Mouse (Mus musculus) forebrain, embryonic 13.5 days (tissue): ENCODE measurements at regions not wholly inside any gene's neighbourhood (a gene's known extent, or its start where the extent isn't known, plus 50 kb on each side); places are given as distances from the start of the nearest gene placed in this dataset.

Source experiments
- ATAC-seq: fragments of 200-750 bp; cut with Nextera tagmentation; 2 replicates; pipeline ENCODE4 v1.8.0; 2017
- H3K27ac ChIP-seq: fragments of 300-500 bp; sonication (generic); 2 replicates; pipeline ENCODE4 v1.5.1; 2015; ENCODE audit warnings: inconsistent platforms, mild to moderate bottlenecking, moderate library complexity
- H3K27me3 ChIP-seq: fragments of 300-500 bp; sonication (generic); 2 replicates; pipeline ENCODE4 v1.6.1; 2015; ENCODE audit warnings: mild to moderate bottlenecking, inconsistent platforms
- H3K36me3 ChIP-seq: fragments of 300-500 bp; sonication (generic); 2 replicates; pipeline ENCODE4 v1.6.1; 2015; ENCODE audit warnings: mild to moderate bottlenecking, inconsistent platforms; ENCODE audit not compliant: poor library complexity, severe bottlenecking
- H3K4me1 ChIP-seq: fragments of 300-500 bp; sonication (generic); 2 replicates; pipeline ENCODE4 v1.6.1; 2015; ENCODE audit warnings: inconsistent platforms
- H3K4me2 ChIP-seq: fragments of 300-500 bp; sonication (generic); 2 replicates; pipeline ENCODE4 v1.6.1; 2015; ENCODE audit warnings: inconsistent platforms, mild to moderate bottlenecking, moderate library complexity
- H3K4me3 ChIP-seq: fragments of 300-500 bp; sonication (generic); 2 replicates; pipeline ENCODE4 v1.5.1; 2015; ENCODE audit warnings: mild to moderate bottlenecking, inconsistent platforms
- H3K9ac ChIP-seq: fragments of 300-500 bp; sonication (generic); 2 replicates; pipeline ENCODE4 v1.6.1; 2015; ENCODE audit warnings: mild to moderate bottlenecking, inconsistent platforms
- H3K9me3 ChIP-seq: fragments of 300-500 bp; sonication (generic); replicated peaks from 2 replicates; pipeline ENCODE4 v1.6.1; 2016; ENCODE audit warnings: inconsistent platforms
- WGBS: fragments of 180-500 bp; shearing (Covaris S2); methylation state at CpG from one replicate; pipeline ENCODE4 v1.1.7; 2015; 5-methylcytosine and 5-hydroxymethylcytosine counted together

DNA sequence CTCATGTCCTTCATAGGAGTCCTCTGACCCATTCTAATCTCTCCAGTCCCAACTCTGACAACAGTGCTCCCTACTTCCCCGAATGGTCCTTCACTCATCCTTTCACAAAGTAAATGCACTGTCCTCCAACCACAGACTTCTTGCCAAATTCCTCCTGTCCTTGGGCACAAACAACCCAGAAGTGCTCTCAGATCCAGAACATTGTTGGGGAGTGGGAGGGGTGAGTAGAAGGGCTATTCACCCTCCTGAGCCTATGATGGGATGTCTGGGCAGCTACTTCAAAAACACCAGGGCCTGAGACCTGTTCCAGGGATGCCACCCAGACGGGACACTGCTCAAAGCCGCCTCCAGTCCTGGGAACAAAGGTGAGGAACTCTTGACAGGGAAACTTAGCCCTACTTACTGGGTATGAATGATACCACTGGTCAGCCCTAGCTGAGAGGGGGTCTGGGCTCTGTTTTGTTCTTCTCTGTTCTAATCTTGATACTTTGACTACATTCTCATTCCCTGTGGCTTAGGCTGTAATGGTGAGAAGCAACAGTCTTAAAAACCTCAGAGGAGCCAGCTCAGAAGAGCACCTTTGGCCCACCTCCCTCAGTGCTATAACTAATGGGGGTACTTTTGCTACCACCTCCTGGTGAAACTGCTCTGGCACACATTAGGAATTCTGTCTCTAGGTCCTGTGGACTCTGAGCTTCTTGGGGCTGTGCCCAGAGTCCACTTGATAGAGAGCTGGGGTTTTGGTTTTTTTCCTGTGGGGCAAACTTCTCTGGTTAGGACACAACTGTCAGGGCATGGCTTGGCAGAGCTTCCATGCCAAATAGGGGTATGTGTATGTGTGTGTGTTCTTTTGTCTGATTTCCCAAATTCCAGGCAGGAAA is 143.2 kb downstream of the Zfp36l1 start:
- no peaks in the 10 kb centered on the region for H3K36me3 ChIP-seq
- peak; percentile 39 for ATAC-seq

DNA sequence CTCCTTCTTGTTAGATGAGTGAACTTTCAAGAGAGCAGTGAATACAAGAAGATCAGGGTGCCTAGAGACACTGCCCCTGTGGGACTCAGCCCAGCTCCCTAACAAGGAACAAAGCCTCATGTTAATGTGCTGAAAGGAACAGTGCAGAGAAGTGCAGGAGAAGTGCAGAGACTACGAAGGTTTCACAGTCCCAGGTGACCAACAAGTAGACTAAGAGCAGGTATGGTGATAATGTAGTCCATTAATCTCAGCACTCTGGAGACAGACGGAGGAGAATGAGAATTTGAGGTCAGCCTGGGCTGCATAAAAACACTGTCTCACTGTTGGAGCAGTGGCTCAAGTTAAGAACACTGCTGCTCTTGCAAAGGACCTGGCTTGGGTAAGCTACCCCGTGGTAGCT is 144.1 kb downstream of the Zfp36l1 start:
- 77% methylated on average over 3 of the region's 3 CpGs for WGBS
- H3K36me3 ChIP-seq: no peaks in the 10 kb centered on the region
- H3K9ac ChIP-seq: no peak overlapping the region
- no peak overlapping the region for H3K4me2 ChIP-seq
- H3K4me1 ChIP-seq: peaks cover 51% of the 10 kb centered on the region
- H3K27me3 ChIP-seq: 0 out of 2 replicates have a peak, but pooled peaks cover 3% of the 10 kb centered on the region
- no peaks in the 10 kb centered on the region for H3K9me3 ChIP-seq
- no peak overlapping the region for H3K4me3 ChIP-seq
- no peak overlapping the region for H3K27ac ChIP-seq
- ATAC-seq: no peak

More for the DNA sequence above, 143.2 kb downstream of the Zfp36l1 start:
- Histone ChIP-seq H3K27ac (peak overlapping the region; percentile 86), H3K9me3 (no peaks in the 10 kb centered on the region), H3K9ac (no peak overlapping the region), H3K27me3 (0 out of 2 replicates have a peak, but pooled peaks cover 3% of the 10 kb centered on the region), H3K4me3 (no peak overlapping the region), H3K4me1 (peaks cover 51% of the 10 kb centered on the region), H3K4me2 (no peak overlapping the region)
- WGBS: 77% methylated on average over 3 of the region's 3 CpGs

DNA sequence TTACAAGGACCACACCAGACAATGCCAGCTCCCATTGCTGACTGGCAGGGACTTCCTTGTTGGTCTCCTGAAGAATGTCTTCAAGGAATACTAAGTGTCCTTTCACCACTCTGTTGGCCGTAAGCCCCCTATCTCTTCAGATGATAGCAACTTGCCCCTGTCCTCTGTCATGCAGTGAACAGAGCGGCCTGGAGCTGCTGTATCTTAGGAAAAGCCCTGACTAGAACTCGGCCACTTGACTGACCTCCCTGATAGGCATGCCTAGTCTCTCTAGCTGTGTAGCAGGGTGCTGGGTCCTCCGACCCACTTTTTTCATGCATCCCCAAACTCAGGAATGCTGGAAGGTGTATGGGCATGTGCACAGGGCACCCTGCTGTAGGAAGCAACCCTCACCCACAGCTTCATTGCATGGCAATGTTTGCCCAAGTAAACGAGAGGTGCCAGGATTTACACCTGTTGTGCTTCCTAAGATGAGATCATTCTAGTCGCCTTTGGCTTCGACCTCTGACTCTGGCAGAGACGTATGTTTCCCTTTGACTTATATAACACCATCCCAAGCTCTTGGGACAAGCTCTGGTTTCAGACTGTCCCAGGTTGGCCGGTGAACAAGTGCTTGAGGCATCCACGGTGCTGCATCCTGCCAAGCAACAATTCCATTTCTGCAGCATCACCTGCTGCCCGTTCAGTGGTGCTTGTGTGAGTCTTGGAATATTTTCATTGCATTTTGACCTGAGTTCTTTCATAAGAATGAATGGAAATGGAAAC is 145.1 kb downstream of the Zfp36l1 start:
- 90% methylated on average over 11 of the region's 11 CpGs for WGBS
- Histone ChIP-seq H3K9me3 (no peaks in the 10 kb centered on the region), H3K36me3 (no peaks in the 10 kb centered on the region), H3K27ac (no peak overlapping the region), H3K27me3 (0 out of 2 replicates have a peak, but pooled peaks cover 3% of the 10 kb centered on the region), H3K4me2 (no peak overlapping the region), H3K4me1 (peaks cover 51% of the 10 kb centered on the region), H3K9ac (no peak overlapping the region), H3K4me3 (no peak overlapping the region)
- no peak for ATAC-seq

DNA sequence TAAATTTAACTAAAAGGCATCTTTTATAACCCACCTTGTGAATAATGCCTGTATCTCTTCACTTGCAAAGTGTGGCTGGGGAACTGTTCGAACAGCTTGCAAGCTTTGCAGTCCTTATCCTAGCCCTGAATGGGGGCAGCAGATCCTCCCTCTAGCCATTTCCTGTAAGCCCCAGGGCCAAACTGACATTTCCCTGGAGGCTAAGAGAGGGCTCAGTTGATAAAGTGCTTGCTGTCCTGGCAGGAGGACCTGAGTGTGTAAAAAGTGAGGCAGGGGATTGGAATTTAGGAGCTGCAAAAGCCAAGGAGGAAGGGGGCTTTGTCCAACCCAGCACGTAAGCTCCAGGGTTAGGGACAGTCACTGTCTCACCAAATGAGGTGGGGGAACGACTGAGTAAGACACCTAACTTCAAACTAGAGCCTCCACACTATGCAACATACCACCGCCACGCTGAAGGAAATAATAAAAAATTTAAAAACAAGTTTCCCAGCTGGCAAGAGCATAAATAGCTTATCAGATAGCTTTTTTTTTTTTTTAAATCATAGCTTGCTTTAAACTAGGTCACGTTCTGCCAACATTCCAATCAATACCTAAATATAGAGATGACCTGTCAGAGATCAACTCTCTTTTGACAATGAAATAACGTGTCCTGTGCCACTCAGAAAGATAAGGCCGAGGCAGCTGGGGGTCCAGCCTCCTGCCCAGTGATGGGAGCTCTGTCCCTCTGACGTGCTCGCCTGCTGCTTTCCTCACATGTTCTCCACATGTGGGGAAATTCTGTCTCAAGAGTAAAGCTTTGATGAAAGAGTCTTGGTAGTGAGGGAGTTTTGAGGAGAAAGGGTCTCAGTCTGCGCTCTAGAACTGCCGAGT is 146.0 kb downstream of the Zfp36l1 start:
- no peak overlapping the region for H3K4me2 ChIP-seq
- 0 out of 2 replicates have a peak, but pooled peaks cover 3% of the 10 kb centered on the region for H3K27me3 ChIP-seq
- WGBS: 73% methylated on average over 12 of the region's 12 CpGs
- H3K4me3 ChIP-seq: no peak overlapping the region
- ATAC-seq: no peak
- H3K36me3 ChIP-seq: no peaks in the 10 kb centered on the region
- no peaks in the 10 kb centered on the region for H3K9me3 ChIP-seq
- 0 out of 2 replicates have a peak overlapping the region, but pooled peaks have one; percentile 15 for H3K27ac ChIP-seq
- H3K9ac ChIP-seq: no peak overlapping the region
- peaks cover 50% of the 10 kb centered on the region for H3K4me1 ChIP-seq

DNA sequence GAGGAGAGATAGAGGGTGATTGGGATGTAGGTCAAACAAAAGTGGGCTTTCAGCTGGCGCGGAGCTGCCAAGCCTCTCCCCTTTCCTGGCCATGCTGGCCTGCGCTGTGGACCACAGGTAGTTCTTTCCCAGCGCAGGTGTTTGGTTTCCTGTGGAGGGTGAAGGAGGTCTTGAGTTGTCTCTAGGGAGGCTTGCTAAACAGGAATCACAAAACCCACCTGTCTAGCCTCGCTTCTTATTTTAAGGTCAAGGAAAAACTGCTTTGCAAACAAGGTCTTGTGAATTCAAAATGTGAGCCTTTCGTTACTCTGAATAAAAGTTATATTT is 146.6 kb downstream of the Zfp36l1 start:
- Histone ChIP-seq H3K27me3 (0 out of 2 replicates have a peak, but pooled peaks cover 3% of the 10 kb centered on the region), H3K9me3 (no peaks in the 10 kb centered on the region), H3K4me3 (peak overlapping the region; percentile 42; the same call in 1 of the 2 replicates), H3K4me2 (peak overlapping the region; percentile 67), H3K36me3 (no peaks in the 10 kb centered on the region), H3K4me1 (peaks cover 44% of the 10 kb centered on the region), H3K27ac (peak overlapping the region; percentile 15; the same call in 1 of the 2 replicates), H3K9ac (peak overlapping the region; percentile 71)
- no peak for ATAC-seq
- WGBS: 58% methylated on average over 6 of the region's 6 CpGs

DNA sequence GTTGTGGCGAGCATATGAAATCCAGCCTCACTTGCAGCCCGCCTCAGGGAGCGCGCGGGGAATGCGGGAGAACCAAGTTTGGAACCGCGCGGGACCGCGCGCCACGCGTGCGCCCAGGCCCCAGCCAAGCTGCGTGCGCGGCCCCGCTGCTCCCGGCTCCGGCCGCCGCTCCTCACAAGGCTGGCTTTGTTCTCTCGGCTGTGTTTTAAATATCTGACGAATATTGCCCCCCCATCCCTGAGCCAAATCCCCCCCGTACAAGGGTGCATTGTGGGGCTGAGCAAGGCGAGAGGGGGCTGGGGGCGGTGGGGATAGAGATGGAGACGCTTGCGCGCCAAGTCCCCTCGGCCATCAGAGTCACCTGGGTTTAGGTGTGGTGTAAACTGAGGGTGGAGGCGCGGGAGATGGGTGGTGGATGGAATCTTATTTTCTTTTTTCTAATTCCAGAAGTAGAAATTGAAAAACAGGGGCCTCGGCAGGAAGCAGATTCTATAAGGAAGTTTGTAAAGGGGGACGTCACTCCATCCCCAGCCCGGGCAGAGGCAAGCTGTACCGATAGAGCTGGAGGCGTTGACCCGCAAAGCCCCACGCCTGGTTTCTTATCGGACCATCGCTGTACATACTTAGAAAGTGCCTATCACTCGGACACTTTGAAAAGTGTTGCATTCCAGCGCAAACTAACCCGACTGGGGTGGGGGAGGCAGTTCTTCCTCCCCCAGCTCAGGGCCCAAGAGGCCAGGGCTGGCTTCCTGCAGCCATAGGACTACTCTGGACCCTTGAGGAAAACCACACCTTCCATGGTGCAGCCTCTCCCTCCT is 147.1 kb downstream of the Zfp36l1 start:
- H3K4me1 ChIP-seq: peaks cover 38% of the 10 kb centered on the region
- H3K27ac ChIP-seq: peak overlapping the region; percentile 62
- 2% methylated on average over 46 of the region's 46 CpGs for WGBS
- H3K27me3 ChIP-seq: 0 out of 2 replicates have a peak, but pooled peaks cover 3% of the 10 kb centered on the region
- H3K4me2 ChIP-seq: peak overlapping the region; percentile 67
- no peaks in the 10 kb centered on the region for H3K9me3 ChIP-seq
- ATAC-seq: peak; percentile 86
- no peaks in the 10 kb centered on the region for H3K36me3 ChIP-seq
- peak overlapping the region; percentile 42 for H3K4me3 ChIP-seq
- peak overlapping the region; percentile 71 for H3K9ac ChIP-seq

DNA sequence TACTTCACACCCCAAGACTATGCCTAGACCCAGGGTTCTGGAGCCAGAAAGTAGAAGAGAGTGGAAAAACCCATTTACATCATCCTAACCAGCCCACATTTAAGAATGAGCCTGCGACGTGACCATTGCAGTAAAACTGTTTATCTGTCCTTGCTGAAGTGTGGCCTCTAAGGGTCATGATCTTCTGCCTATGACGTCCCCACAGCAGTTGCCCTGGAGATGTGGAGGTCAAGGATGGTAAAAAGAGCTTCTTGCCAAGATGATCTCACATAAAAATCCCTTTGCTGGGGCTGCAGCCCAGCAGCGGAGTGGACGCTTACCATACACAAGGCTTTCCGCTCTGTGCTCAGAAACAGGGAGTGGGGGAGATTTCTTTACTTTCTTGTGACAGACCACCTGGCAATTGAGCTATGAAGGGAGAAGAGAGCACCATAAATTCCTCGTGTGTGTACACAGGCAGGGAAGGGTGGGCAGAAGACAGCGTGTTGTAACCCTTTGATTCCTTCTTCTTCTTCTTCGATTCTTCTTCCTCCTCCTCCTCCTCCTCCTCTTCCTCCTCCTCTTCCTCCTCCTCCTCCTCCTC is 149.3 kb downstream of the Zfp36l1 start:
- WGBS: 86% methylated on average over 9 of the region's 9 CpGs
- Histone ChIP-seq H3K4me2 (no peak overlapping the region), H3K27me3 (0 out of 2 replicates have a peak, but pooled peaks cover 3% of the 10 kb centered on the region), H3K9ac (no peak overlapping the region), H3K36me3 (no peaks in the 10 kb centered on the region), H3K27ac (no peak overlapping the region), H3K4me1 (peaks cover 18% of the 10 kb centered on the region), H3K4me3 (no peak overlapping the region), H3K9me3 (no peaks in the 10 kb centered on the region)
- ATAC-seq: no peak

DNA sequence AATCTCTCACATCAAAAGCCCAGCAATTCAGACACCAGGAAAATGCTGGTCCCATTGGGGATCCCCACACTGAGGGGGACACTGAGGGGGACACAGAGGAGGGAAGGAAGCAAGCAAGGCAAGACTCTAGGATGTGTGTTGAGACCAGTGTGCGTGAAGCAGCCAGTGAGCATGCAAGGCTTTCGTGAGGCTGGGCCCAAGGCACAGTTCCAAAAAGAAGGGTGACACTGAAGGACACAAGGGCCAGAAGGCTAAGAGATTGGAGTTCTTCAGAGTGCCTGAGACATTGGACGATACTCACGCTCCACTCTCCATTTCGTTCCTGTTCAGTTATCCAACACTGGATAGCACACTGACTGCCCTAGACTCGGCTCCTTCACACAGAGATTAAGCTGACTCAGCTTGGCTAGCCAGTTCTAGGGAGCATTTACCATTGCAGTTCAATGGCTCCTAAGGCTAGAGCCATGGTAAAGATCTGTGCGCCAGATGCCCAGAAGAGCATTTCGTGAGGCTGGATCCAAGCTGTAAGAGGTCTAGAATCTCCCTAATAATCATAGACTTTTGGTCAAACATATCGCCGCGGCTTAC is 150.1 kb downstream of the Zfp36l1 start:
- Histone ChIP-seq H3K9ac (no peak overlapping the region), H3K4me1 (peaks cover 18% of the 10 kb centered on the region), H3K27me3 (0 out of 2 replicates have a peak, but pooled peaks cover 3% of the 10 kb centered on the region), H3K27ac (no peak overlapping the region), H3K4me2 (no peak overlapping the region), H3K36me3 (no peaks in the 10 kb centered on the region), H3K9me3 (no peaks in the 10 kb centered on the region), H3K4me3 (no peak overlapping the region)
- no peak for ATAC-seq
- WGBS: 96% methylated on average over 11 of the region's 11 CpGs

DNA sequence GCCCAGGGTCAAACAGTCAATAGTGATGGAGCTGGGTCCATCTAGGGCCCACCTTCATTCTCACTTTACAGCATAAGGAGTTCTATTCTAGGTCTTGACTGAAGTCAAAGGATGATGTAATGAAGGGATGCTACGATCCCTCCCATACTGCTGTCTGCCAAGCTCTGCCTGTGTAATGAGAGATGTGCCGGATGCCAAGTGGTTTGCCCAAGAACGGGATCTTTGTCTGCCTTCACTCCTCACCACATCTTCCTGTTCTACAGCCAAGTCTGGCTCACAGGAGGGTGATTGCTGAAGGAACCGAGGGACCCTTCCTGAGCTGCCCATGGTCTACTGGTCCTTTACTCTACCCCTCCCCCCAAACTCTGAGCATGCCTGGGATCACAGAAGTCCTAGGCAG is 150.9 kb downstream of the Zfp36l1 start:
- H3K4me1 ChIP-seq: peaks cover 18% of the 10 kb centered on the region
- no peak overlapping the region for H3K27ac ChIP-seq
- H3K27me3 ChIP-seq: no peaks in the 10 kb centered on the region
- no peaks in the 10 kb centered on the region for H3K36me3 ChIP-seq
- no peak overlapping the region for H3K9ac ChIP-seq
- 83% methylated on average over 4 of the region's 4 CpGs for WGBS
- no peak overlapping the region for H3K4me3 ChIP-seq
- no peak for ATAC-seq
- no peak overlapping the region for H3K4me2 ChIP-seq
- no peaks in the 10 kb centered on the region for H3K9me3 ChIP-seq

DNA sequence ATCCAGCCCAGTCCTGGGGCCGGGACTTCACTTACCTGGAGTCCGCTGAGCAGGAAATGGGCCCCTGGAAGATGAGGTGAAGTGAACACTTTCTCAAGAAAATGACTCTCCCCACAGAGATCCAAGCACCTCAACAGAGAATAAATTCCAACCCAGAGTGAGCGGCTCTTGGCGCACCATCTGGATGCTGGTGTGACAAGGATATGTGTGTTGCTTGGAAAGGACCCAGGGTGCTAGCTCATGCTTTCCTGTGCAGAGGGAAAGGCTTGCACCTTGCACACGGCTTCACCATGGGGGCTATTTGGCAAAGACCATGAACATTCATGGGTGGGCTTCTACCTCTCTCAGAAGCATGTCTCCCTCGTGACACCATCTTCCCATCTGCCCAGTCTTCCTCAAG is 151.7 kb downstream of the Zfp36l1 start:
- Histone ChIP-seq H3K9me3 (no peaks in the 10 kb centered on the region), H3K4me3 (no peak overlapping the region), H3K4me2 (no peak overlapping the region), H3K9ac (no peak overlapping the region), H3K36me3 (no peaks in the 10 kb centered on the region), H3K4me1 (peaks cover 11% of the 10 kb centered on the region), H3K27me3 (no peaks in the 10 kb centered on the region), H3K27ac (no peak overlapping the region)
- ATAC-seq: no peak
- WGBS: 92% methylated on average over 6 of the region's 6 CpGs
